Mouse (Mus musculus) stomach, embryonic 16.5 days (tissue): ENCODE data around the gene Gm11541. TPM values are rescaled to one million over a fixed set of nuclear protein-coding genes. Genes with fewer than 3 reads are reported as not detected.

Source experiments
- ATAC-seq: fragments of 200-750 bp; cut with Nextera tagmentation; 2 replicates; pipeline ENCODE4 v1.8.0; 2017; ENCODE audit warnings: moderate number of reproducible peaks, moderate TSS enrichment; ENCODE audit not compliant: insufficient read depth, low FRiP score
- H3K27ac ChIP-seq: fragments of 300-500 bp; sonication (generic); 2 replicates; pipeline ENCODE4 v1.5.1; 2014; ENCODE audit warnings: low read length
- H3K27me3 ChIP-seq: fragments of 300-500 bp; sonication (generic); 2 replicates; pipeline ENCODE4 v1.6.1; 2014; ENCODE audit warnings: low read length, control low read depth, mixed read lengths; ENCODE audit not compliant: control insufficient read depth, insufficient read depth
- H3K36me3 ChIP-seq: fragments of 300-500 bp; sonication (generic); 2 replicates; pipeline ENCODE4 v1.6.1; 2014; ENCODE audit warnings: low read length; ENCODE audit not compliant: control insufficient read depth, insufficient read depth
- H3K4me1 ChIP-seq: fragments of 300-500 bp; sonication (generic); 2 replicates; pipeline ENCODE4 v1.6.1; 2014; ENCODE audit warnings: low read length, control low read depth, mixed read lengths; ENCODE audit not compliant: control insufficient read depth, insufficient read depth
- H3K4me2 ChIP-seq: fragments of 300-500 bp; sonication (generic); 2 replicates; pipeline ENCODE4 v1.6.1; 2014; ENCODE audit warnings: low read depth, low read length, mixed read lengths
- H3K4me3 ChIP-seq: fragments of 300-500 bp; sonication (generic); replicated peaks from 2 replicates; pipeline ENCODE4 v1.5.1; 2014; ENCODE audit warnings: mild to moderate bottlenecking, low read length
- H3K9ac ChIP-seq: fragments of 300-500 bp; sonication (generic); 2 replicates; pipeline ENCODE4 v1.6.1; 2014; ENCODE audit warnings: low read length
- H3K9me3 ChIP-seq: fragments of 300-500 bp; sonication (generic); replicated peaks from 2 replicates; pipeline ENCODE4 v1.6.1; 2016; ENCODE audit warnings: low read length, control low read depth; ENCODE audit not compliant: control insufficient read depth
- WGBS: fragments of 180-500 bp; shearing (Covaris S2); extraction: QIAGEN DNeasy Blood & Tissue Kit; methylation state at CpG from one replicate; pipeline ENCODE4 v1.1.7; 2014; 5-methylcytosine and 5-hydroxymethylcytosine counted together
- polyA plus RNA-seq: library from polyadenylated mRNA; unstranded; fragments of >200 nt; fragmentation: Nextera tagmentation; extraction: Ambion mirVana; gene quantifications from 2 replicates; pipeline ENCODE4 v1.2.1, GENCODE M21; 2015

Gene Gm11541
- polyA plus RNA-seq, 1 experiment from 2014 or later: 0.53 TPM

- Histone ChIP-seq H3K4me3 (no peak overlapping the region), H3K36me3 (no peaks in the 10 kb centered on the region), H3K27ac (no peak overlapping the region), H3K27me3 (no peaks in the 10 kb centered on the region), H3K9ac (no peak overlapping the region), H3K4me1 (peaks cover 8% of the 10 kb centered on the region; the same call in 1 of the 2 replicates), H3K9me3 (no peaks in the 10 kb centered on the region), H3K4me2 (no peak overlapping the region)
- ATAC-seq: no peak
These were observed 23.7 kb downstream of the Gm11541 start for GRCm38 (mm10) chr11:94680639-94681038.

- Histone ChIP-seq H3K4me1 (peaks cover 14% of the 10 kb centered on the region), H3K27ac (no peak overlapping the region), H3K9me3 (no peaks in the 10 kb centered on the region), H3K4me3 (peak overlapping the region; percentile 93), H3K9ac (peak overlapping the region; percentile 64), H3K27me3 (no peaks in the 10 kb centered on the region), H3K36me3 (no peaks in the 10 kb centered on the region), H3K4me2 (peak overlapping the region; percentile 65)
- 32% methylated on average over 15 of the region's 15 CpGs for WGBS
- ATAC-seq: no peak
These were observed 26.6 kb downstream of the Gm11541 start for GRCm38 (mm10) chr11:94677607-94678145.

GRCm38 (mm10) chr11:94676754-94677606 is 27.3 kb downstream of the Gm11541 start, which contains the start of gene Xylt2:
Gene Xylt2, minus strand, starts transcription at chr11:94677515.
- Histone ChIP-seq H3K36me3 (no peaks in the 10 kb centered on the region), H3K27me3 (no peaks in the 10 kb centered on the region), H3K27ac (peak within 1 kb of the TSS; percentile 86), H3K9me3 (no peaks in the 10 kb centered on the region), H3K4me1 (peaks cover 14% of the 10 kb centered on the region), H3K9ac (peak within 1 kb of the TSS; percentile 98), H3K4me3 (peak within 1 kb of the TSS; percentile 93), H3K4me2 (peak within 1 kb of the TSS; percentile 65)
- WGBS: under 1% methylated on average over 81 of the region's 82 CpGs
- peak; percentile 97 for ATAC-seq

GRCm38 (mm10) chr11:94676308-94676707 is 28.0 kb downstream of the Gm11541 start:
- peaks cover 14% of the 10 kb centered on the region for H3K4me1 ChIP-seq
- H3K36me3 ChIP-seq: no peaks in the 10 kb centered on the region
- H3K4me3 ChIP-seq: peak overlapping the region; percentile 93
- H3K4me2 ChIP-seq: peak overlapping the region; percentile 65
- H3K9ac ChIP-seq: peak overlapping the region; percentile 98
- no peaks in the 10 kb centered on the region for H3K27me3 ChIP-seq
- no peaks in the 10 kb centered on the region for H3K9me3 ChIP-seq
- no peak overlapping the region for H3K27ac ChIP-seq
- 40% methylated on average over 4 of the region's 4 CpGs for WGBS
- no peak for ATAC-seq

GRCm38 (mm10) chr11:94675446-94675845 is 28.9 kb downstream of the Gm11541 start:
- Histone ChIP-seq H3K4me3 (no peak overlapping the region), H3K27ac (no peak overlapping the region), H3K9me3 (no peaks in the 10 kb centered on the region), H3K27me3 (no peaks in the 10 kb centered on the region), H3K9ac (peak overlapping the region; percentile 4; the same call in 1 of the 2 replicates), H3K36me3 (no peaks in the 10 kb centered on the region), H3K4me2 (0 out of 2 replicates have a peak overlapping the region, but pooled peaks have one; percentile 65), H3K4me1 (peaks cover 14% of the 10 kb centered on the region)
- no peak for ATAC-seq
- 72% methylated on average over 5 of the region's 5 CpGs for WGBS

- Histone ChIP-seq H3K27ac (no peak overlapping the region), H3K4me2 (no peak overlapping the region), H3K9me3 (no peaks in the 10 kb centered on the region), H3K27me3 (no peaks in the 10 kb centered on the region), H3K4me3 (no peak overlapping the region), H3K9ac (no peak overlapping the region; the same call in 1 of the 2 replicates), H3K36me3 (peaks cover 4% of the 10 kb centered on the region; the same call in 1 of the 2 replicates), H3K4me1 (peaks cover 14% of the 10 kb centered on the region)
- ATAC-seq: no peak
- 73% methylated on average over 5 of the region's 5 CpGs for whole genome bisulfite sequencing
These were observed 29.3 kb downstream of the Gm11541 start for GRCm38 (mm10) chr11:94674984-94675383.

- no peak overlapping the region for H3K4me3 ChIP-seq
- H3K36me3 ChIP-seq: peaks cover 19% of the 10 kb centered on the region
- no peak for ATAC-seq
These were observed 39.0 kb downstream of the Gm11541 start for GRCm38 (mm10) chr11:94665281-94665680.

GRCm38 (mm10) chr11:94661344-94661743 is 43.0 kb downstream of the Gm11541 start:
- no peak for ATAC-seq

More at GRCm38 (mm10) chr11:94665281-94665680, 39.0 kb downstream of the Gm11541 start:
- 94% methylated on average over 6 of the region's 6 CpGs for WGBS
- no peaks in the 10 kb centered on the region for H3K4me1 ChIP-seq
- H3K9me3 ChIP-seq: no peaks in the 10 kb centered on the region
- H3K9ac ChIP-seq: no peak overlapping the region
- no peak overlapping the region for H3K27ac ChIP-seq
- H3K4me2 ChIP-seq: no peak overlapping the region
- no peaks in the 10 kb centered on the region for H3K27me3 ChIP-seq

More at GRCm38 (mm10) chr11:94661344-94661743, 43.0 kb downstream of the Gm11541 start:
- 52% methylated on average over 1 of the region's 1 CpGs for WGBS
- Histone ChIP-seq H3K9ac (no peak overlapping the region), H3K4me3 (no peak overlapping the region), H3K27ac (no peak overlapping the region), H3K9me3 (no peaks in the 10 kb centered on the region), H3K27me3 (no peaks in the 10 kb centered on the region), H3K4me1 (no peaks in the 10 kb centered on the region), H3K36me3 (no peaks in the 10 kb centered on the region), H3K4me2 (no peak overlapping the region)
